Mouse (Mus musculus) forebrain, postnatal 0 days (tissue): ENCODE measurements around the gene Kank1. TPM values are rescaled to one million over a fixed set of nuclear protein-coding genes. Genes with fewer than 3 reads are reported as not detected.

Source experiments
- ATAC-seq: fragments of 200-750 bp; cut with Nextera tagmentation; 2 replicates; pipeline ENCODE4 v1.8.0; 2017; ENCODE audit warnings: mild to moderate bottlenecking, moderate library complexity
- DNase-seq: peaks from one replicate; pipeline ENCODE4 v3.0.0-alpha.2; 2015
- H3K27ac ChIP-seq: fragments of 300-500 bp; sonication (generic); 2 replicates; pipeline ENCODE4 v1.5.1; 2014; ENCODE audit warnings: low read depth, mild to moderate bottlenecking, antibody characterized with exemption, low read length, moderate library complexity, mixed read lengths
- H3K27me3 ChIP-seq: fragments of 300-500 bp; sonication (generic); 2 replicates; pipeline ENCODE4 v1.6.1; 2014; ENCODE audit warnings: mild to moderate bottlenecking, low read length, mixed read lengths; ENCODE audit not compliant: insufficient read depth
- H3K36me3 ChIP-seq: fragments of 300-500 bp; sonication (generic); 2 replicates; pipeline ENCODE4 v1.6.1; 2014; ENCODE audit warnings: mild to moderate bottlenecking, moderate library complexity; ENCODE audit not compliant: insufficient read depth
- H3K4me1 ChIP-seq: fragments of 300-500 bp; sonication (generic); 2 replicates; pipeline ENCODE4 v1.6.1; 2014; ENCODE audit warnings: antibody characterized with exemption; ENCODE audit not compliant: insufficient read depth
- H3K4me2 ChIP-seq: fragments of 300-500 bp; sonication (generic); 2 replicates; pipeline ENCODE4 v1.6.1; 2014; ENCODE audit warnings: low read depth, mild to moderate bottlenecking, moderate library complexity
- H3K4me3 ChIP-seq: fragments of 300-500 bp; sonication (generic); 2 replicates; pipeline ENCODE4 v1.5.1; 2014; ENCODE audit warnings: low read depth, low read length, mixed read lengths
- H3K9ac ChIP-seq: fragments of 300-500 bp; sonication (generic); 2 replicates; pipeline ENCODE4 v1.6.1; 2014; ENCODE audit warnings: mild to moderate bottlenecking
- H3K9me3 ChIP-seq: fragments of 300-500 bp; sonication (generic); 2 replicates; pipeline ENCODE4 v1.6.1; 2016; ENCODE audit warnings: low read length
- CTCF ChIP-seq: sonication (generic); IDR thresholded peaks from 2 replicates; pipeline ENCODE4 v1.5.1; 2016; ENCODE audit warnings: antibody characterized with exemption, control low read depth, low read depth
- WGBS: fragments of 180-500 bp; shearing (Covaris S2); extraction: QIAGEN DNeasy Blood & Tissue Kit; methylation state at CpG from one replicate; pipeline ENCODE4 v1.1.7; 2014; 5-methylcytosine and 5-hydroxymethylcytosine counted together
- polyA plus RNA-seq: library from polyadenylated mRNA; unstranded; fragments of >200 nt; fragmentation: Nextera tagmentation; extraction: Ambion mirVana; gene quantifications from 2 replicates; pipeline ENCODE4 v1.2.1, GENCODE M21; 2015
- total RNA-seq: library from RNA; depleted of rRNA; stranded (reverse); fragments of >200 nt; gene quantifications from 2 replicates; pipeline ENCODE4 v1.2.3, GENCODE M21; 2014

The Kank1 gene
- total and polyA plus RNA-seq, 2 experiments from 2014 or later, result 3.9 to 10.8 TPM

GRCm38 (mm10) chr19:25271591-25271990 lies 34.8 kb downstream of the Kank1 start:
- no peak for ATAC-seq
- no peak overlapping the region for H3K4me3 ChIP-seq
- H3K4me1 ChIP-seq, result no peaks in the 10 kb centered on the region
- WGBS, result 58% methylated on average over 9 of the region's 9 CpGs
- no peak overlapping the region for H3K9ac ChIP-seq
- H3K27ac ChIP-seq, result no peak overlapping the region
- TF ChIP-seq CTCF, result no peak
- no peaks in the 10 kb centered on the region for H3K9me3 ChIP-seq
- DNase-seq, result no peak
- no peak overlapping the region for H3K4me2 ChIP-seq
- H3K36me3 ChIP-seq, result no peaks in the 10 kb centered on the region
- 0 out of 2 replicates have a peak, but pooled peaks cover 4% of the 10 kb centered on the region for H3K27me3 ChIP-seq

- Histone ChIP-seq H3K9me3 (no peaks in the 10 kb centered on the region), H3K4me1 (no peaks in the 10 kb centered on the region), H3K4me3 (no peak overlapping the region), H3K27ac (no peak overlapping the region), H3K27me3 (no peaks in the 10 kb centered on the region), H3K36me3 (no peaks in the 10 kb centered on the region), H3K9ac (no peak overlapping the region), H3K4me2 (no peak overlapping the region)
- ATAC-seq, result no peak
- DNase-seq, result no peak
- no peak for TF ChIP-seq CTCF
Measured at GRCm38 (mm10) chr19:25273179-25273578, 36.4 kb downstream of the Kank1 start.

GRCm38 (mm10) chr19:25276600-25277395 lies 40.0 kb downstream of the Kank1 start:
- TF ChIP-seq CTCF, result no peak
- no peak overlapping the region for H3K9ac ChIP-seq
- no peaks in the 10 kb centered on the region for H3K27me3 ChIP-seq
- H3K4me2 ChIP-seq, result no peak overlapping the region
- 86% methylated on average over 15 of the region's 15 CpGs for WGBS
- no peaks in the 10 kb centered on the region for H3K9me3 ChIP-seq
- no peak overlapping the region for H3K4me3 ChIP-seq
- no peaks in the 10 kb centered on the region for H3K36me3 ChIP-seq
- no peak overlapping the region for H3K27ac ChIP-seq
- no peaks in the 10 kb centered on the region for H3K4me1 ChIP-seq
- no peak for DNase-seq
- no peak for ATAC-seq

- 15% methylated on average over 5 of the region's 5 CpGs for WGBS
- H3K36me3 ChIP-seq, result no peaks in the 10 kb centered on the region
- H3K4me1 ChIP-seq, result no peaks in the 10 kb centered on the region
- H3K9me3 ChIP-seq, result no peaks in the 10 kb centered on the region
- peak; percentile 30 for DNase-seq
- no peak overlapping the region for H3K4me2 ChIP-seq
- TF ChIP-seq CTCF, result no peak
- no peaks in the 10 kb centered on the region for H3K27me3 ChIP-seq
- H3K9ac ChIP-seq, result no peak overlapping the region
- no peak overlapping the region for H3K4me3 ChIP-seq
- no peak overlapping the region for H3K27ac ChIP-seq
- peak; percentile 58; the same call in 1 of the 2 replicates for ATAC-seq
Measured at GRCm38 (mm10) chr19:25277761-25278160, 41.0 kb downstream of the Kank1 start.

- Histone ChIP-seq H3K27me3 (no peaks in the 10 kb centered on the region), H3K27ac (no peak overlapping the region), H3K4me1 (no peaks in the 10 kb centered on the region), H3K9me3 (no peaks in the 10 kb centered on the region), H3K36me3 (no peaks in the 10 kb centered on the region), H3K4me3 (no peak overlapping the region), H3K9ac (no peak overlapping the region), H3K4me2 (no peak overlapping the region)
- TF ChIP-seq CTCF, result no peak
- DNase-seq, result no peak
- no peak for ATAC-seq
- 79% methylated on average over 5 of the region's 5 CpGs for WGBS
Measured at GRCm38 (mm10) chr19:25279603-25280002, 42.8 kb downstream of the Kank1 start.

GRCm38 (mm10) chr19:25283665-25284064 lies 46.9 kb downstream of the Kank1 start:
- H3K4me3 ChIP-seq, result no peak overlapping the region
- H3K27ac ChIP-seq, result no peak overlapping the region
- no peak overlapping the region for H3K9ac ChIP-seq
- no peak overlapping the region for H3K4me2 ChIP-seq
- H3K4me1 ChIP-seq, result 0 out of 2 replicates have a peak, but pooled peaks cover 8% of the 10 kb centered on the region
- ATAC-seq (no peak), DNase-seq (no peak)
- TF ChIP-seq CTCF, result no peak
- WGBS, result 86% methylated on average over 2 of the region's 2 CpGs
- no peaks in the 10 kb centered on the region for H3K27me3 ChIP-seq
- H3K9me3 ChIP-seq, result no peaks in the 10 kb centered on the region
- H3K36me3 ChIP-seq, result no peaks in the 10 kb centered on the region

- ATAC-seq (peak; percentile 88), DNase-seq (peak; percentile 82)
- H3K4me1 ChIP-seq, result 0 out of 2 replicates have a peak, but pooled peaks cover 8% of the 10 kb centered on the region
- WGBS, result 22% methylated on average over 5 of the region's 5 CpGs
- 0 out of 2 replicates have a peak overlapping the region, but pooled peaks have one; percentile 9 for H3K27ac ChIP-seq
- 0 out of 2 replicates have a peak, but pooled peaks have one; percentile 4 for TF ChIP-seq CTCF
- no peak overlapping the region for H3K4me3 ChIP-seq
- H3K9ac ChIP-seq, result no peak overlapping the region
- H3K27me3 ChIP-seq, result no peaks in the 10 kb centered on the region
- no peaks in the 10 kb centered on the region for H3K9me3 ChIP-seq
- H3K4me2 ChIP-seq, result no peak overlapping the region
- H3K36me3 ChIP-seq, result no peaks in the 10 kb centered on the region
Measured at GRCm38 (mm10) chr19:25285756-25286538, 49.2 kb downstream of the Kank1 start.
